Mouse (Mus musculus): Measurements from ENCODE around the gene Pes1. TPM values are rescaled to one million over a fixed set of nuclear protein-coding genes. Genes with fewer than 3 reads are reported as not detected.
A peak's percentile ranks its signal among the peaks of the same experiment; 100 is the strongest.

The Pes1 gene
- polyA plus RNA-seq, 1 experiment from 2014 or later = 32.4 TPM

DNA sequence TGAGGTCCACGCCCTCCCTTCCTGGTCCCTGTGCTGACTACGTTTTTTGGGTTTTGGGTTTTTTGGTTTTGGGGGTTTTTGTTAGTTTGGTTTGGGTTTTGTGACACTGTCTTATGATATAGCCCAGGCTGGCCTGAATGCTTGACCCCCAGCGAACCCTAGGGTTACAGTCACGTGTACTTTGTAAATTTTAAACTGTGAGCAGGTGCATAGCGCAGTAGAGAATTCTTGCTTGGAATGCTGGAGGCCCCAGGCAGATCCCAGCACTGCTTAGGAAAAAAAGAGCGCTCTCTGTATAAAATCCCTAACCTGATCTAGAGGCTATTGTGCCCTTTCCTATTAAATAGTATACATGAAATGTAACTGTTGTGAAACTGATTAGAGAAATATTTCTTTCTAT lies 29.4 kb downstream of the Pes1 start:
- ATAC-seq (ENCODE audit: low read depth) = no peak
- peaks cover 13% of the 10 kb centered on the region for H3K27me3 ChIP-seq (ENCODE audit: control insufficient read depth, insufficient read depth, low read depth, low read length)
- H3K4me2 ChIP-seq (ENCODE audit: low read depth, low read length) = no peak overlapping the region
- 70% methylated on average over 6 of the region's 6 CpGs for WGBS (ENCODE audit: insufficient replicate concordance)
- no peak overlapping the region for H3K4me3 ChIP-seq (ENCODE audit: low read depth, low read length)
- no peaks in the 10 kb centered on the region for H3K9me3 ChIP-seq (replicated peaks; ENCODE audit: control insufficient read depth, low read length)
- no peak overlapping the region for H3K9ac ChIP-seq (ENCODE audit: low read depth, low read length)
- H3K27ac ChIP-seq (ENCODE audit: low read length) = no peak overlapping the region
- no peaks in the 10 kb centered on the region for H3K4me1 ChIP-seq (ENCODE audit: control insufficient read depth, low read depth, low read length)
- no peaks in the 10 kb centered on the region for H3K36me3 ChIP-seq (ENCODE audit: control insufficient read depth, insufficient read depth)

DNA sequence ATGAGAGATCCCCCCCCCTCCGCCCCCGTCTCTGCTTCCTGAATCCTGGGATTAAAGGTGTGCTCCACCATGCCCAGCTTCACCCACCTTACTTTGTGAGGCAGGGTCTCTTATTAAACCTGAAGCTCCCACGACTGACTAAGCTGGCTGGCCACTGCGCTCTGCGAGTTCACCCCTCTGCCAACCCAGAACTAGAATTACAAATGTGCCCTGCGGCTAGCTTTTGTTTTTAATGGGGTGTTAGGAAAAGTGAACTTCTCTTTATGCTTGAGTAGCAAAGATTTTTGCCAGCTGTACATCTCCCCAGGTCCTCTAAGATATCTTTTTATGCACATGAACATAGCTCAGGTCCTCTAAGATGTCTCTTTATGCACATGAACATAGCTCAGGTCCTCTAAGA lies 30.1 kb downstream of the Pes1 start:
- Histone ChIP-seq H3K27ac (ENCODE audit: low read length) (no peak overlapping the region), H3K9ac (ENCODE audit: low read depth, low read length) (no peak overlapping the region), H3K4me1 (ENCODE audit: control insufficient read depth, low read depth, low read length) (no peaks in the 10 kb centered on the region), H3K4me2 (ENCODE audit: low read depth, low read length) (no peak overlapping the region), H3K36me3 (ENCODE audit: control insufficient read depth, insufficient read depth) (no peaks in the 10 kb centered on the region), H3K9me3 (replicated peaks; ENCODE audit: control insufficient read depth, low read length) (no peaks in the 10 kb centered on the region), H3K4me3 (ENCODE audit: low read depth, low read length) (no peak overlapping the region), H3K27me3 (ENCODE audit: control insufficient read depth, insufficient read depth, low read depth, low read length) (peaks cover 21% of the 10 kb centered on the region)
- no peak for ATAC-seq (ENCODE audit: low read depth)
- WGBS (ENCODE audit: insufficient replicate concordance) = 76% methylated on average over 6 of the region's 6 CpGs

DNA sequence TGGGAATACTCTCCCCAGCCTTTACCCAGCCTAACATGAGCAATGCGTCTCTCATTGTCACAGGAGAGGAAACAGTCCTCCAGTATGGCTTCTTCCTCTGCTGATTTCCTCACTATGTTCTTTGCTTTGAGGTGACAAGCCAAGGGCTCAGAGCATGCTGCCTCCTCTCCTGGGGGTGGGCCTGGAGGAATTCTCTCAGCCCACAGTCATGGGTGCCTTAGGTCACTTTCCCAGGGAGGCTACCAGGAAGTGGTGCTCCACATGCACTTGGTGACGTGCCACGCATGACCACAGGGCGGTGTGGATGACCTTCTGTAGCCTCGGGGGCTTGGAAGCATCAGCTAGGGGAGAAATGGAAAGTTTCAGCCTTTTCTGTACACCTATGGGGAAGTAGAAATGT lies 31.7 kb downstream of the Pes1 start:
- Histone ChIP-seq H3K9ac (ENCODE audit: low read depth, low read length) (no peak overlapping the region), H3K9me3 (replicated peaks; ENCODE audit: control insufficient read depth, low read length) (no peaks in the 10 kb centered on the region)
- 43% methylated on average over 5 of the region's 5 CpGs for whole genome bisulfite sequencing (ENCODE audit: insufficient replicate concordance)

DNA sequence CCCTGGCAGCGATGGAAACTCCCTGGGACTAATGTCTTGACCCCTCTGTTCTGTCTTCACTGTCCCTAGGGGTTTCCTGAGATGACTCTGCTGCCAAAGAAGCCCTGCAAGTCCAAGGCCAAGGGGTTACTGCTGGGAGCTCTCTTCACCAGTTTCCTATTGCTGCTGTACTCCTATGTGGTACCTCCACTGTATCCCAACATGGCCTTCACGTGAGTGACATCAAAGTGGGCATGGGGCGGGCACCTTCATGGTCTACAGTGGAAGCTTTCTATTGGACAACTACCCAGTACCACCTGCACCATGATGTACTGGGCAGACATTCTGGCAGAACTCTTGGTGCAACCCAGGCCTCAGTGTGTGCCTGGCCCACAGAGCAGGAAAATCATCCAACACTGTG lies 33.1 kb downstream of the Pes1 start:
- Histone ChIP-seq H3K9me3 (replicated peaks; ENCODE audit: control insufficient read depth, low read length) (no peaks in the 10 kb centered on the region), H3K4me3 (ENCODE audit: low read depth, low read length) (no peak overlapping the region), H3K27ac (ENCODE audit: low read length) (no peak overlapping the region), H3K4me2 (ENCODE audit: low read depth, low read length) (no peak overlapping the region), H3K36me3 (ENCODE audit: control insufficient read depth, insufficient read depth) (no peaks in the 10 kb centered on the region), H3K9ac (ENCODE audit: low read depth, low read length) (no peak overlapping the region), H3K4me1 (ENCODE audit: control insufficient read depth, low read depth, low read length) (no peaks in the 10 kb centered on the region), H3K27me3 (ENCODE audit: control insufficient read depth, insufficient read depth, low read depth, low read length) (peaks cover 24% of the 10 kb centered on the region)
- 57% methylated on average over 3 of the region's 3 CpGs for WGBS (ENCODE audit: insufficient replicate concordance)
- ATAC-seq (ENCODE audit: low read depth) = no peak

More for the DNA sequence above, 31.7 kb downstream of the Pes1 start:
- Histone ChIP-seq H3K4me1 (ENCODE audit: control insufficient read depth, low read depth, low read length) (no peaks in the 10 kb centered on the region), H3K4me3 (ENCODE audit: low read depth, low read length) (no peak overlapping the region), H3K27ac (ENCODE audit: low read length) (no peak overlapping the region), H3K4me2 (ENCODE audit: low read depth, low read length) (no peak overlapping the region), H3K27me3 (ENCODE audit: control insufficient read depth, insufficient read depth, low read depth, low read length) (peaks cover 24% of the 10 kb centered on the region), H3K36me3 (ENCODE audit: control insufficient read depth, insufficient read depth) (no peaks in the 10 kb centered on the region)
- no peak for ATAC-seq (ENCODE audit: low read depth)

DNA sequence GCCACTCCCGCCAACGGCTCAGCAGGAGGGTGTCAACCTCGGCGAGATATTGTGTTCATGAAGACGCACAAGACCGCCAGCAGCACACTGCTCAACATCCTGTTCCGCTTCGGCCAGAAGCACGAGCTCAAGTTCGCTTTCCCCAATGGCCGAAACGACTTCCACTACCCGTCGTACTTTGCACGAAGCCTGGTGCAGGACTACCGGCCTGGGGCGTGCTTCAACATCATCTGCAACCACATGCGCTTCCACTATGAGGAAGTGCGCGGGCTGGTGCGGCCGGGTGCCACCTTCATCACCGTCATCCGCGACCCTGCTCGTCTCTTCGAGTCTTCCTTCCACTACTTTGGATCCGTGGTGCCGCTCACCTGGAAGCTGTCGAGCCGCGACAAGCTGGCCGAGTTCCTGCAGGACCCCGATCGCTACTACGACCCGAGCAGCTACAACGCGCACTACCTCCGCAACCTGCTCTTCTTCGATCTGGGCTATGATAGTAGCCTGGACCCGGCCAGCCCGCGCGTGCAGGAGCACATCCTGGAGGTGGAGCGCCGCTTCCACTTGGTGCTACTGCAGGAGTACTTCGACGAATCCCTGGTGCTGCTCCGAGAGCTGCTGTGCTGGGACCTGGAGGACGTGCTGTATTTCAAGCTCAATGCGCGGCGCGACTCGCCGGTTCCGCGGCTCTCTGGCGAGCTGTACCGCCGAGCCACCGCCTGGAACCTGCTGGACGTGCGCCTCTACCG lies 34.4 kb downstream of the Pes1 start:
- Histone ChIP-seq H3K36me3 (ENCODE audit: control insufficient read depth, insufficient read depth) (no peaks in the 10 kb centered on the region), H3K27ac (ENCODE audit: low read length) (no peak overlapping the region), H3K4me3 (ENCODE audit: low read depth, low read length) (peak overlapping the region; percentile 34; the same call in 1 of the 2 replicates), H3K27me3 (ENCODE audit: control insufficient read depth, insufficient read depth, low read depth, low read length) (peaks cover 24% of the 10 kb centered on the region), H3K9ac (ENCODE audit: low read depth, low read length) (no peak overlapping the region), H3K9me3 (replicated peaks; ENCODE audit: control insufficient read depth, low read length) (no peaks in the 10 kb centered on the region), H3K4me2 (ENCODE audit: low read depth, low read length) (peak overlapping the region; percentile 47), H3K4me1 (ENCODE audit: control insufficient read depth, low read depth, low read length) (no peaks in the 10 kb centered on the region)
- ATAC-seq (ENCODE audit: low read depth) = no peak
- 4% methylated on average over 66 of the region's 66 CpGs for WGBS (ENCODE audit: insufficient replicate concordance)

DNA sequence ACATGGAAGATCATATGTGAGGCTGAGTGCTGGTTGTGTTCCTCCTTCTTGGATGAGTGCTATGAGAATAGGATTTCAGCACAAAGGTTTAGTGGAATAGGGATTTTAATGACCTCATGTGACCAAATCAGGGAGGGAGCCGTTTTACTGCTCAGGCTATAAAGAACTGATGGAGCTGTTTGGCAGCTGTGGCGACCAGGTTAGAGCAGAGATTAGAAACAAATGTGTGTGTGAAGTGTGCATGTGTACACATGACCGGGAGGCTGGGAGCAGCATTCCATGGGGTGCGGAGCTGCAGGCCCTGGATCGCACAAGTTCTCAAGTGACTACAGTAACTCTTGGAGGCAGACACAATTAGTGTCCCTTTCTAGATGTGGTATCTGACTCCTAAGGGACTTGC lies 35.8 kb downstream of the Pes1 start:
- 58% methylated on average over 5 of the region's 5 CpGs for WGBS (ENCODE audit: insufficient replicate concordance)
- no peaks in the 10 kb centered on the region for H3K9me3 ChIP-seq (replicated peaks; ENCODE audit: control insufficient read depth, low read length)
- no peak overlapping the region for H3K4me3 ChIP-seq (ENCODE audit: low read depth, low read length)
- H3K4me1 ChIP-seq (ENCODE audit: control insufficient read depth, low read depth, low read length) = no peaks in the 10 kb centered on the region
- H3K36me3 ChIP-seq (ENCODE audit: control insufficient read depth, insufficient read depth) = no peaks in the 10 kb centered on the region
- no peak overlapping the region for H3K27ac ChIP-seq (ENCODE audit: low read length)
- no peak overlapping the region for H3K9ac ChIP-seq (ENCODE audit: low read depth, low read length)
- ATAC-seq (ENCODE audit: low read depth) = no peak
- peaks cover 24% of the 10 kb centered on the region for H3K27me3 ChIP-seq (ENCODE audit: control insufficient read depth, insufficient read depth, low read depth, low read length)
- no peak overlapping the region for H3K4me2 ChIP-seq (ENCODE audit: low read depth, low read length)

DNA sequence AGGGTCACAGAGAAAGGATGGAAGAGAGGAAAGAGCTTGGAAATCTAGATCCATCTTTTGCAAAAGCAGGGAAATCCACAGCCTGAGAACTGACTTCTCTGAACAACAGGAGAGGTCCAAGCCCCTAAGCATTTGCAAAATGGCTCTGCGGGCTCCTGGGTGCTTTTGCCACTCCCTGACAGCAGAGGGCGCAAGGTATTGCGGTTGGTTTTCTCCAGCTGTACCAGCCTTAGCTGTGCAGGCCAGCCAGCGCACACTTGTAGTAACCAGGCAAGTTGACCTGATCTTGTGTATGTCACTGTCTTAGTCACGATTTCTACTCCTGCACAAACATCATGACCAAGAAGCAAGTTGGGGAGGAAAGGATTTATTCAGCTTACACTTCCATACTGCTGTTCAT lies 37.8 kb downstream of the Pes1 start:
- no peak for ATAC-seq (ENCODE audit: low read depth)
- Histone ChIP-seq H3K4me2 (ENCODE audit: low read depth, low read length) (no peak overlapping the region), H3K9ac (ENCODE audit: low read depth, low read length) (no peak overlapping the region), H3K36me3 (ENCODE audit: control insufficient read depth, insufficient read depth) (no peaks in the 10 kb centered on the region), H3K4me3 (ENCODE audit: low read depth, low read length) (no peak overlapping the region), H3K27me3 (ENCODE audit: control insufficient read depth, insufficient read depth, low read depth, low read length) (peaks cover 24% of the 10 kb centered on the region), H3K27ac (ENCODE audit: low read length) (no peak overlapping the region), H3K4me1 (ENCODE audit: control insufficient read depth, low read depth, low read length) (no peaks in the 10 kb centered on the region), H3K9me3 (replicated peaks; ENCODE audit: control insufficient read depth, low read length) (no peaks in the 10 kb centered on the region)
- WGBS (ENCODE audit: insufficient replicate concordance) = 8% methylated on average over 5 of the region's 5 CpGs

DNA sequence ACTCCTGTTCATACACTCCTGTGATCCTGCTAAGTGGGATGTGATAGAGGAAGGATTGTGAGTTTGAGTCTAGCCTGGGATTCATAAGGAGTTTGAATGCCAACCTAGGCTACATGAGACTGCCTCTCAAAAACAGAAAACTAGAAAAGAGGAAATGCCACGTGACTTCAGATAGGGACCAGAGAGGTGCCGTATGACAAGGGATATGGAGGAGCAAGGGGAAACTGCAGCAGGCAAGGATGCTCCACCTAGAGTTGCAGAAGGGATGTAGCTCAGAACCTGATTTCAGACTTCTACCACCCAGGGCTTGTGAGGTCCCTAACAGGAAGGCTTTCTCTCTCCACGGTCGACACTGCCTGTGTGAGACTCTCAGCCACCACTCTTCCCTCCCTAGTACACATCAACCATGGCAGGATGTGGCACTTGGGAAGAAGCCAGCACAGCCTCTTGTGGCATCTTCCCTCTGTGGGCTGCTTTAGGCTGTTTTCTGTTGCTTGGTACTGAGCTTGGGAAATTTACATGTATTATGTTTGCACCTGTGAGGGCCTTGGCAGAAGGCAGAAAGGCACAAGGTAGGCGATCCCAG lies 41.5 kb downstream of the Pes1 start:
- Histone ChIP-seq H3K4me3 (ENCODE audit: low read depth, low read length) (no peak overlapping the region), H3K27ac (ENCODE audit: low read length) (no peak overlapping the region), H3K27me3 (ENCODE audit: control insufficient read depth, insufficient read depth, low read depth, low read length) (peaks cover 1% of the 10 kb centered on the region; the same call in 1 of the 2 replicates), H3K4me1 (ENCODE audit: control insufficient read depth, low read depth, low read length) (no peaks in the 10 kb centered on the region), H3K36me3 (ENCODE audit: control insufficient read depth, insufficient read depth) (no peaks in the 10 kb centered on the region), H3K9me3 (replicated peaks; ENCODE audit: control insufficient read depth, low read length) (no peaks in the 10 kb centered on the region), H3K9ac (ENCODE audit: low read depth, low read length) (no peak overlapping the region), H3K4me2 (ENCODE audit: low read depth, low read length) (no peak overlapping the region)
- WGBS (ENCODE audit: insufficient replicate concordance) = 29% methylated on average over 5 of the region's 5 CpGs
- ATAC-seq (ENCODE audit: low read depth) = no peak

DNA sequence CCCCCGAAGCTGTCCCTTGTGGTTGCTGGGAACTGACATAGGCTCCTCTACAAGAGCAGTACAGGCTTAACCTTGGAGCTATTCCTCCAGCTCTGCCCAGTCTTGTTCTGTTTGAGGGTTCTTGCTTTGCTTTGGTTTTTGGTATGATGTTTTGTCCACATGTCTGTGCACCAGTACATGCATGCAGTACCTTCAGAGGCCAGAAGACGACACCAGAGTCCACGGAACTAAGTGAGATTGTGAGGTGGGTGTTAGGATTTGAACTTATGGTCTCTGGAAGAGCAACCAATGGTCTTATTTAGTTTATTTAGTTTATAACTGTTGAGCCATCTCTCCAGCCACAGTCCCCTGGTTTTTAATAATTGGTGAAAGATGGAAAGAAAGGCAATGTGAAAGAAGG lies 42.7 kb downstream of the Pes1 start:
- no peak for ATAC-seq (ENCODE audit: low read depth)
- WGBS (ENCODE audit: insufficient replicate concordance) = 53% methylated on average over 3 of the region's 3 CpGs

More for the DNA sequence above, 42.7 kb downstream of the Pes1 start:
- no peak overlapping the region for H3K4me2 ChIP-seq (ENCODE audit: low read depth, low read length)
- no peaks in the 10 kb centered on the region for H3K9me3 ChIP-seq (replicated peaks; ENCODE audit: control insufficient read depth, low read length)
- H3K9ac ChIP-seq (ENCODE audit: low read depth, low read length) = no peak overlapping the region
- H3K27me3 ChIP-seq (ENCODE audit: control insufficient read depth, insufficient read depth, low read depth, low read length) = no peaks in the 10 kb centered on the region
- no peaks in the 10 kb centered on the region for H3K36me3 ChIP-seq (ENCODE audit: control insufficient read depth, insufficient read depth)
- H3K4me1 ChIP-seq (ENCODE audit: control insufficient read depth, low read depth, low read length) = no peaks in the 10 kb centered on the region
- no peak overlapping the region for H3K4me3 ChIP-seq (ENCODE audit: low read depth, low read length)
- no peak overlapping the region for H3K27ac ChIP-seq (ENCODE audit: low read length)

All from liver, embryonic 16.5 days (tissue).